Mouse (Mus musculus): ENCODE data around the gene Fbxw8.

- TF ChIP-seq CTCF (IDR thresholded peaks at IDR 0.05; ENCODE audit: low read depth) (no peak), EP300 (optimal IDR thresholded peaks at IDR 0.05) (no peak)
Measured at GRCm38 (mm10) chr5:118053205-118053604, 102.1 kb downstream of the Fbxw8 start.

Measured in stomach, postnatal 0 days (tissue).